Mouse (Mus musculus) heart, embryonic 15.5 days (tissue): Measurements from ENCODE around the gene Ptpn5. TPM values are rescaled to one million over a fixed set of nuclear protein-coding genes. Genes with fewer than 3 reads are reported as not detected.

Experiments
- ATAC-seq: fragments of 200-750 bp; cut with Nextera tagmentation; replicated peaks from 2 replicates; pipeline ENCODE4 v1.8.0; 2017; ENCODE audit warnings: low read depth, moderate TSS enrichment; ENCODE audit not compliant: insufficient number of reproducible peaks, insufficient read depth, low FRiP score
- H3K27ac ChIP-seq: fragments of 300-500 bp; sonication (generic); 2 replicates; pipeline ENCODE4 v1.5.1; 2015; ENCODE audit warnings: mild to moderate bottlenecking, inconsistent platforms
- H3K27me3 ChIP-seq: fragments of 300-500 bp; sonication (generic); 2 replicates; pipeline ENCODE4 v1.6.1; 2015; ENCODE audit warnings: inconsistent platforms
- H3K36me3 ChIP-seq: fragments of 300-500 bp; sonication (generic); 2 replicates; pipeline ENCODE4 v1.6.1; 2015; ENCODE audit warnings: mild to moderate bottlenecking, inconsistent platforms
- H3K4me1 ChIP-seq: fragments of 300-500 bp; sonication (generic); replicated peaks from 2 replicates; pipeline ENCODE4 v1.6.1; 2015; ENCODE audit warnings: inconsistent platforms
- H3K4me2 ChIP-seq: fragments of 300-500 bp; sonication (generic); 2 replicates; pipeline ENCODE4 v1.6.1; 2015; ENCODE audit warnings: inconsistent platforms, mild to moderate bottlenecking, moderate library complexity
- H3K4me3 ChIP-seq: fragments of 300-500 bp; sonication (generic); 2 replicates; pipeline ENCODE4 v1.5.1; 2015; ENCODE audit warnings: mild to moderate bottlenecking, inconsistent platforms
- H3K9ac ChIP-seq: fragments of 300-500 bp; sonication (generic); 2 replicates; pipeline ENCODE4 v1.6.1; 2015; ENCODE audit warnings: mild to moderate bottlenecking, inconsistent platforms
- H3K9me3 ChIP-seq: fragments of 300-500 bp; sonication (generic); replicated peaks from 2 replicates; pipeline ENCODE4 v1.6.1; 2016; ENCODE audit warnings: inconsistent platforms
- WGBS: fragments of 180-500 bp; shearing (Covaris S2); methylation state at CpG from one replicate; pipeline ENCODE4 v1.1.7; 2015; ENCODE audit warnings: mixed read lengths; 5-methylcytosine and 5-hydroxymethylcytosine counted together
- polyA plus RNA-seq: library from polyadenylated mRNA; unstranded; fragments of >200 nt; fragmentation: Nextera tagmentation; extraction: Ambion mirVana; gene quantifications from 2 replicates; pipeline ENCODE4 v1.2.1, GENCODE M21; 2015

Gene Ptpn5
- polyA plus RNA-seq: 0.44 and 0.61 TPM in 2 replicates

DNA sequence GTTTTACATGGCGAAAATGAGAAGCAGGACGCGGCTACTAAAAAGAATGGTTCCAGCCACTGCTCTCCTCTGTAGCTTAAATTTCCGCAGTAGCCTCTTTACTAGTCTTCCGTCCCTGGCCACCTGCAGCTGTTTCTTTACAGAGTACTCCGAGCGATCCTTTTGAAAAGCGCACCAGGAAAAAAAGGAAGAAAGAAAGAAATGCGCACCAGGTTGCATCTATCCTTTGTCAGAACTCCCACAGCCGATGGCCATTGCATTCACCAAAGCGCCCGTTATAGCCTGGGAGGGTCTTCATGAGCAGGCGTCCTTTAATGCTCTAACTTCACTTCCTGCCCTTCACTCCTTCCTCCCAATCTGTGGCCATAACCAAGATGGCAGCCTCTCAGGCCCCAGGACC lies at the start of gene Ptpn5:
Gene Ptpn5 (minus strand): TSS at position 354 of the 400 bp plus-strand sequence.
- no peak for ATAC-seq
- H3K9me3 ChIP-seq: no peaks in the 10 kb centered on the region
- H3K4me3 ChIP-seq: peak within 1 kb of the TSS; percentile 61
- H3K27me3 ChIP-seq: peaks cover 66% of the 10 kb centered on the region
- no peaks in the 10 kb centered on the region for H3K36me3 ChIP-seq
- peak within 1 kb of the TSS; percentile 47 for H3K9ac ChIP-seq
- H3K4me1 ChIP-seq: peaks cover 19% of the 10 kb centered on the region
- no peak within 1 kb of the TSS for H3K27ac ChIP-seq
- WGBS: 12% methylated on average over 13 of the region's 13 CpGs
- peak within 1 kb of the TSS; percentile 99 for H3K4me2 ChIP-seq

DNA sequence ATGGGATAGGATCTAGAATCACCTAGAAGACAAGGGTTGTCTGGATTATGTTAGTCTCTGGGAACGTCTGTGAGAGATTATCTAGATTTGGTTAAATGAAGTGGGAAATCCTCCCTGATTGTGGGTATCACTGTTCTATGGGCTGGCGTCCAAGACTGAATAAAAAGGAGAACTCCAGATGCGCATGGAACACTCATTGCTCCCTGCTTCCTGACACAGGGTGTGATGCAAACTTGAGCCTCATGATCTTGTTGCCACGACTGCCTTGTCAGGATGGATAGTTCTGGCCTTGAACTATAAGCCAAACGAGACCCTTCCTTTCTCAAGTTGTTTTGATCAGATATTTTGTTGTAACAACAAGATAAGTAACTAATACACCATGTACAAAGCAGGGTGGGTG lies 37.3 kb upstream of the Ptpn5 start:
- Histone ChIP-seq H3K9me3 (no peaks in the 10 kb centered on the region), H3K4me3 (no peak overlapping the region), H3K9ac (no peak overlapping the region), H3K36me3 (no peaks in the 10 kb centered on the region), H3K4me1 (no peaks in the 10 kb centered on the region), H3K27me3 (no peaks in the 10 kb centered on the region), H3K4me2 (no peak overlapping the region), H3K27ac (no peak overlapping the region)
- ATAC-seq: no peak
- 57% methylated on average over 5 of the region's 5 CpGs for WGBS

DNA sequence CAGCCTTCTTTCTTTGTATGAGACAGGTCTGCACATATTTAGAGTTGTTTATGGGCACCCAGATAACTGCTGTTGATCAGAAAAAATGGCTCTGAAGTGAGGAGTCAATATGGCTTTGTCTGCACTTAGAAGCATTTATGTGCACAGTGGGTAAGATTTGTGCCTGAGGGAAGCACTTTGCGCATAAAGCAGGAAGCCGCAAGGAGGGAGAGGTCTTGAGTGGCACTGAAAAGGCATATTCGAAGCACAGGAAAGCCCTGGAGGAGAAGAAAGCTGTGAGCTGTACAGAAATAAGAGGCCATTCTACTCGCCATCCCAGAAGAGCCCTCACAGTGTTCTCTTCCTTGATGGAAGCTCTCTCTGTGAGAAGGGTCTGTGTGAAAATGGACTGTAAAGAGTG lies 31.5 kb upstream of the Ptpn5 start:
- H3K27me3 ChIP-seq: no peaks in the 10 kb centered on the region
- no peaks in the 10 kb centered on the region for H3K4me1 ChIP-seq
- H3K4me3 ChIP-seq: no peak overlapping the region
- no peak overlapping the region for H3K4me2 ChIP-seq
- no peaks in the 10 kb centered on the region for H3K36me3 ChIP-seq
- no peak overlapping the region for H3K9ac ChIP-seq
- H3K9me3 ChIP-seq: no peaks in the 10 kb centered on the region
- WGBS: 63% methylated on average over 4 of the region's 4 CpGs
- no peak overlapping the region for H3K27ac ChIP-seq
- ATAC-seq: no peak

DNA sequence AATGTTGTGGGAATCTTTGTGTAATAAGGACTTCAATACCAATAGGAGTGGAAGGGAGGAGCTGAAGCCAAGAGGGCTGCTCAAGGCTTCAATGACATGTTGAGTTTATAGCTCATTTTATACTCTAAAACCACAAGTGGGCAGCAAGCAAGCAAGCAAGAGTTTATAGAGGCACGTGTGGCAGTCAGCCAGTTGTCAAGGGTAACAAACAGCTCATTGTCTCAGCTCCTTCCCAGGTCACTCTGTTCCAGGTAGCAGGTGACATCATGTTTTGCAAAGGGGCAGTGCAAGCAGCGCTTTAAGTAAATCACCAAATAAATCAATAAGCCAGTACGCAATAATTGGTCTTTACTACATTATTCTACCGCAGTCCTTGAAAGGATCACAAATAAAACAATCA lies 29.7 kb upstream of the Ptpn5 start:
- no peak for ATAC-seq
- no peaks in the 10 kb centered on the region for H3K9me3 ChIP-seq
- H3K9ac ChIP-seq: no peak overlapping the region
- 72% methylated on average over 4 of the region's 4 CpGs for WGBS
- no peak overlapping the region for H3K4me2 ChIP-seq
- no peak overlapping the region for H3K27ac ChIP-seq
- H3K27me3 ChIP-seq: no peaks in the 10 kb centered on the region
- no peaks in the 10 kb centered on the region for H3K4me1 ChIP-seq
- H3K4me3 ChIP-seq: no peak overlapping the region
- no peaks in the 10 kb centered on the region for H3K36me3 ChIP-seq

DNA sequence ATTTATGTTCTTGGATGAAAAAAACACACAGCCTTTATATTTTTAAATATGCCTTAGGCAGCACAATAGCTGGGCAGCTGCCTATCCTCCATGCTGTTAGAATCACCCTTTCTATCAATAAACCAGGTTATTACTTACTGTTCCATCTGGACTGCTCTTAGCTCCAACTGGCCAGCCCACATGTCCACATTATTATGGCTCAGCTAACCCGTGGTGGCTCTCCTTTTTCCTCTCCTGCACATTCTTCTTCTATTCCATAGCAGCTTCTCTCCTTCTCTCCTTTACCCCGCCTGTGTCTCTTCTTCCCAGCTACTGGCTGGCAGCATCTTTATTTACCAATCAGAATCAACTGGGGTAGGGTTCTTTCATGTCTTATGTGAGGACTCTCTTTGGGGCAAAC lies 25.0 kb upstream of the Ptpn5 start:
- Histone ChIP-seq H3K4me2 (no peak overlapping the region), H3K27ac (no peak overlapping the region), H3K27me3 (no peaks in the 10 kb centered on the region), H3K9me3 (no peaks in the 10 kb centered on the region), H3K9ac (no peak overlapping the region), H3K4me1 (no peaks in the 10 kb centered on the region), H3K4me3 (no peak overlapping the region), H3K36me3 (no peaks in the 10 kb centered on the region)
- 53% methylated on average over 2 of the region's 2 CpGs for WGBS
- ATAC-seq: no peak

DNA sequence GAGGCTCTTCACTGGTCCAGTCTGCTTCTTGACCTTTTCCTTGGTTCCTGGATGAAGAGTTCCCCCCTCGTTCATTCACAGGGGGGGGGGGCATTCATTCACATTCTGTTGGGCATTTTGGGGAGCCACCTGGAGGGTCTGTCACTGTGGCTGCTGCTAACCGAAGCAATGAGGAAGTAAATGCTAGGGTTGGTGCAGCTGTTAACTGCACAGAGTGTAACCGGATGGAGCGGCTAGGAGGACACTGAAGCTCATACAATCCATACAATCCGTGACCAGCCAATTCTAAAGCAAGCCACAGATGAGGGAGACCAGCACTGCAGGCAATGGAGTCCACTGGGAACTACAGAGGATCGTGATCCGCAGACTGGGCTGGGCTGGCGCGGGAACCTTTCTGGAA lies 24.3 kb upstream of the Ptpn5 start:
- WGBS: 75% methylated on average over 9 of the region's 9 CpGs

DNA sequence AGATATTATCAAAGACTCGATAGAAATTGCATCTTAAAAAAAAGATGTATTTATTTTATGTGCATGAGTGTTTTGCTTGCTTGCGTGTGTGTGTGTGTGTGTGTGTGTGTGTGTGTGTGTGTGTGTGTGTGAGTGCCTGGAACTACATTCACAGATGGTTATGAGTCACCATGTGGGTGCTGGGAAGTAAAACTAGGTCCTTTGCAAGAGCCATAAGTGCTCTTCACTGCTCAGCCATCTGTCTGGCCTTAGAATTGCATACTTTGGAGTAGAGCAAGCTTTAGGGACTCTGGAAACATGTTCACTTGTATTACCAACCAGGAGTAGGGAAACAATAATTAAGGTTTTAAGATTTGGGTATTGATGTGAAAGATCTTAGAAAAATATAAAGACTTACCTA lies 22.4 kb upstream of the Ptpn5 start:
- no peak overlapping the region for H3K9ac ChIP-seq
- H3K4me2 ChIP-seq: no peak overlapping the region
- no peaks in the 10 kb centered on the region for H3K9me3 ChIP-seq
- H3K4me1 ChIP-seq: no peaks in the 10 kb centered on the region
- ATAC-seq: no peak
- H3K4me3 ChIP-seq: no peak overlapping the region
- H3K27ac ChIP-seq: no peak overlapping the region
- WGBS: 82% methylated on average over 2 of the region's 2 CpGs
- 0 out of 2 replicates have a peak, but pooled peaks cover 4% of the 10 kb centered on the region for H3K27me3 ChIP-seq
- H3K36me3 ChIP-seq: no peaks in the 10 kb centered on the region

More for the DNA sequence above, 24.3 kb upstream of the Ptpn5 start:
- no peak overlapping the region for H3K9ac ChIP-seq
- no peaks in the 10 kb centered on the region for H3K9me3 ChIP-seq
- H3K36me3 ChIP-seq: no peaks in the 10 kb centered on the region
- no peak for ATAC-seq
- H3K4me1 ChIP-seq: no peaks in the 10 kb centered on the region
- H3K4me3 ChIP-seq: no peak overlapping the region
- H3K4me2 ChIP-seq: no peak overlapping the region
- H3K27ac ChIP-seq: no peak overlapping the region
- H3K27me3 ChIP-seq: 0 out of 2 replicates have a peak, but pooled peaks cover under 1% of the 10 kb centered on the region

DNA sequence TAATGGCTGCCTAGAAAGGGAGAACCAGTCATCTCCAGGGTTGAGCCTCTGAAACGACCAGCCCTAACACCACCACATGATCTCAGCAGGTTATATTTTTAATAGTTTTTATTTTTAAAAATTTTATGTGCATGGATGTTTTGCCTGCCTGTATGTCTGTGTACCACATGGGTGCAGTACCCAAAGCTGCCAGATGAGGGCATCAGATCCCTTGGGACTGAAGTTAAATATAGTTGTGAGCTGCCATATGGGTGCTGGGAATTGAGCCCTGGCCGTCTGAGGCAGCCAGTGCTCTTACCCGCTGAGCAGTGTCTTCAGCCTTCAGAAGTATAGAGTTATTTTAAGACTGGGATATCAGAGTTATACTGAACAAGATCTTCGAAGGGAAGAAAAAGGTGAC lies 21.9 kb upstream of the Ptpn5 start:
- no peaks in the 10 kb centered on the region for H3K4me1 ChIP-seq
- H3K9me3 ChIP-seq: no peaks in the 10 kb centered on the region
- no peak for ATAC-seq
- 87% methylated on average over 4 of the region's 4 CpGs for WGBS
- no peak overlapping the region for H3K27ac ChIP-seq
- H3K4me2 ChIP-seq: no peak overlapping the region
- no peaks in the 10 kb centered on the region for H3K36me3 ChIP-seq
- H3K4me3 ChIP-seq: no peak overlapping the region
- no peak overlapping the region for H3K9ac ChIP-seq
- H3K27me3 ChIP-seq: 0 out of 2 replicates have a peak, but pooled peaks cover 4% of the 10 kb centered on the region

DNA sequence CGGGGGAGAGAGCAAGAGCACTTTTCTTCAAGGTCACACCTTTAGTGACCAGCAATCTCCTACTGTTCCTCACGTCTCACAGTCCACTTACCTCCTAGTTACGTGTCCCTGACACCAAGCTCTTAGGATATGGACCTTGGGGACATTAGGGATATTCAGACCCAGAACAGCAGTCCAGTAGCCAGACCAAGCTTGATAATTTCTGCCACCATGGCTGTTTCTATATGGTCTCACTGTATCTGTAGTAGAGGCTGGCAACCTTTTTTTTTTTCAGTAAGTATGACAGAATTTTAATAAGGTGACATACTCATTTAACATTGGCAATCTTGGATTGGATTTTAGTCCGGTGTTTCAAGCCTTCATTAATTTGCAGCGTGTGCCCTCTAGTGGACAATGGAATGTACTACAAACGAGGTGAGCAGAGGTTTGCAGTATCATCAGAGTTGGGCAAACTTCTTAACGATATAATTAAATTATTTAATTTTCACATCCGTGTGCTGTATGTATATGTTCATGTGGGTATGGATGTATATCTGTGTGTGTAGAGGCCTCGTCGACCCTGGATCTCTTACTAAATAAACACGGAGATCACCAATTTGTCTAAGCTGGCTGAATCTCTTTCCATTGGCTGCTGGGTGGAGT lies 17.1 kb upstream of the Ptpn5 start:
- H3K4me3 ChIP-seq: no peak overlapping the region
- no peaks in the 10 kb centered on the region for H3K9me3 ChIP-seq
- H3K36me3 ChIP-seq: no peaks in the 10 kb centered on the region
- no peak overlapping the region for H3K27ac ChIP-seq
- H3K4me1 ChIP-seq: no peaks in the 10 kb centered on the region
- 18% methylated on average over 11 of the region's 11 CpGs for WGBS
- H3K9ac ChIP-seq: no peak overlapping the region
- ATAC-seq: no peak
- no peak overlapping the region for H3K4me2 ChIP-seq
- 0 out of 2 replicates have a peak, but pooled peaks cover 4% of the 10 kb centered on the region for H3K27me3 ChIP-seq

DNA sequence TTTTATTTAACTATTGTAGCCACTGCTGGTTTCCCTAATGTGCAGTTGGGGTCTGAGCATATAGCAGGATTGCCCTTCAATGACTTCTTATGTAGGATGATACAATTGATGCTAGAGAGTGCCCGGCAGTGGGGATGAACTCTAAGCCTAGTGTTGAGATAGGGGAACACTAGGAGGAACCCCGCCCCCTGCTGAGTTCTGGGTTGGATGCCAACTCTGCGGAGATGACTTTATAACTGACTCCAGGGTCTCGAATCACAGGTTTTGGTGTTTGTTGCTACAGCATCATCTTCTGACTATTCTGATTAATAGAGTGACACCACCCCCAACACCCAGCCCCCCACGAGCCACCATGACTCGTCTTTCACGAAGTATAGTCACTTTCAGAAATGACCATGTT lies 14.8 kb upstream of the Ptpn5 start:
- no peak for ATAC-seq
- 74% methylated on average over 7 of the region's 7 CpGs for WGBS
- no peak overlapping the region for H3K4me3 ChIP-seq
- H3K36me3 ChIP-seq: no peaks in the 10 kb centered on the region
- no peaks in the 10 kb centered on the region for H3K9me3 ChIP-seq
- no peak overlapping the region for H3K27ac ChIP-seq
- H3K27me3 ChIP-seq: 0 out of 2 replicates have a peak, but pooled peaks cover 4% of the 10 kb centered on the region
- H3K4me1 ChIP-seq: no peaks in the 10 kb centered on the region
- no peak overlapping the region for H3K4me2 ChIP-seq
- no peak overlapping the region for H3K9ac ChIP-seq

DNA sequence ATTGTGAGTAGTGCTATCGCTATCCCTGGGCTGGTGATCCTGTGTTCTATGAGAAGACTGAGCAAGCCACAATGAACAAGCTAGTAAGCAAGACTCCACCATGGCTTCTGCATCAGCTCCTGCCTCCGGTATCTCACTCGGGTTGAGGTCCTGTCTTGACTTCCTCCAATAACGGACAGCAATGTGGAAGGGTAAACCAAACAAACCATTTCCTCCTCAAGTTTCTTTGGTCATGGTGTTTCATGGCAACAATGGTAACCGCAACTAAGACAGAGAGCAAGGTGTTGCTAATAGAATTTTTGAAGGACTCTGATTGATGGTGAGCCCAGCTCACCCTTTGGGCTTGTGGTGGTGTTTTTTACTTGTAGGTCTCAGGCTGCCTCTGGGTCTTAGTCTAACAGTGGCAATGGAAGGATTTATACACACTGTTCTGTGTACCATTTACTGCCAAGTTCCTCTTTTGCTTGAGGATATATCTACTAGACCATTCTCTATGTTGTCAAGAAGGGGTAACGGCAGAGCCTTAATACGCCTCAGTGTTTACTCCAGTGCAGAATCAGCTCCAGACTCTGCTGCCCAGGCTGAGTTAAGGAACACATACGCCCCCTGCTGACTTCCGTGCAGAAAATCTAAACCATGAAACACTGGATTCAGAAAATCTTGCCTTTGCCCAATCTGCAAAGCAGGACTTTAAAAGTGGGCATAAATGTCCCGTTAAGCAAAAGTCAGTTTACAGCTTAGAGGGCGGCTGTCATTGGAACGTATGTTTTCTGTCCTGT lies 12.7 kb upstream of the Ptpn5 start:
- Histone ChIP-seq H3K9ac (no peak overlapping the region), H3K4me1 (no peaks in the 10 kb centered on the region), H3K4me3 (no peak overlapping the region), H3K27ac (no peak overlapping the region), H3K9me3 (no peaks in the 10 kb centered on the region), H3K36me3 (no peaks in the 10 kb centered on the region), H3K4me2 (no peak overlapping the region), H3K27me3 (no peaks in the 10 kb centered on the region)
- 58% methylated on average over 12 of the region's 12 CpGs for WGBS
- ATAC-seq: no peak

DNA sequence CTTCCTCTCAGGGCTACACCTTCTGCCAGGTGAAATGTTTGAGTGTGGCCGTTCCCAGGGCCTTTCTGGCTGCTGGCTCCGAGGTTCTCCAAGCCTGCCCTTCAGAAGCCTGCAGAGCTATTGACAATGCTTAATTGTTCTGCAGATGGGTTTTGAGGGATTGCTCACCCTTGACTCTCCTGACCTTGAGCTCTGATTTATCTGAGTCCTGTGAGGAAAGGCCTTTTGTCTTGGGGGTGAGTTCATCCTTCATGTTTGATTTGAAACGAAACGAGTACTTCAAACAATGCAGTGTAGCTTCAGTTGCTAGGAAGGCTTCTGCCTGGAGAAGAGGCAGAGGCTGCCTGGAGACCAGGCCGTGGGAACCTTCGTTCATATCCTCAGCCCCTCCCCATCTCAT lies 10.8 kb upstream of the Ptpn5 start:
- Histone ChIP-seq H3K27me3 (no peaks in the 10 kb centered on the region), H3K4me3 (no peak overlapping the region), H3K9ac (no peak overlapping the region), H3K36me3 (no peaks in the 10 kb centered on the region), H3K4me1 (no peaks in the 10 kb centered on the region), H3K9me3 (no peaks in the 10 kb centered on the region), H3K4me2 (no peak overlapping the region), H3K27ac (no peak overlapping the region)
- no peak for ATAC-seq
- WGBS: 34% methylated on average over 6 of the region's 6 CpGs
